In the genomic region with DNA sequence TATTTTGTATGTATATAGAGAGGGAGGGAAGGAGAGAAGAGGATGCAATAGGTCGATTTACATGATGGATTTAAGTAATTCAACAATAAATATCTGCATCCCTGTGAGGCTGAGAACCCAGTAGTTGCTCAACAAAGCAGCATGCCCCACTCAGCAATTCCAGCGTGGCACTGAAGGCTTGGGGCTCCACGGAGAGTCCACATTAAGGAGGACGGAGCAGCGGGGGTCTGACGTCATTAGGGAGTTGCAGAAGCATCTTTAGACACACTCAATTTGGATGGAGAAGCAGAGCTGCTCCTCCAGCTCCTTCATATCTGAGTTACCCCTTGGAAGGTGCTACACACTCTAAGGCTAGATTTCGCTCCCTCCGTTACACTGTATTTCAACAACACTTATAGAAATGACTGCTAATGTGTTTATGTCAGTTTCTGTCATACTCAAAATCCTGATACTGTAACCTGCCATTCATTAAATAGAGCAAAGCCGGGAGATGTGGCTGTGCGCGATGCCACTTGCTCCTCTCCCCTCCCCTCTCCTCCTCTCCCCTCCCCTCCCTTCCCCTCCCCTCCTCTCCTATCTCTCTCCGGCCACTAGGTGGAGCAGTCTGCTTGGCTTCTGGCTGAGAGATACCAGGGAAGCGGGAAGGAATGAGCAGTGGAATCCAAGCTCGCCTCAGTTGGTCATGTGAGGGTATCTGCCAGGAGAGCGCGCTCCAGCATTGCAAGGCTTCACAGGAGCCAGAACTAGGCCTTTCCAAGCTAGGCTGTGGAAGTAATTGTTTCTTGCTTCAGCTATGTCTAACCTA, we compare ENCODE assay signal across 9 mouse cellular contexts. TPM values are rescaled to one million over a fixed set of nuclear protein-coding genes. Genes with fewer than 3 reads are reported as not detected.
DNase-seq lines count a peak whose midpoint lies in the region; ATAC-seq and TF ChIP-seq lines count a peak whose summit lies in the region.
"Had no signal": no experiment of that assay in that cellular context is flagged by ENCODE, and none has a peak within 500 bp of the region (broad histone marks: within the 10 kb centered on the region; RNA-seq: fewer than 3 reads in every experiment).

No protein-coding gene starts in this region.

- no peak overlapping the region for H3K4me2 ChIP-seq in CH12.LX (ENCODE audit: insufficient read depth, low read depth, poor library complexity, severe bottlenecking)
- H3K4me2 ChIP-seq in forebrain, embryonic 12.5 days, result no peak overlapping the region

- intact Hi-C loops in heart, postnatal 36 days (cut with DNase I), result loop anchor here (1.0 to 5.0 kb wide), 4 partner anchors 101 to 323 kb away; no protein-coding TSS in a partner anchor

- peak; percentile 65 for DNase-seq in CH12.LX (ENCODE audit: extremely low read depth)
- DNase-seq in brain, embryonic 18.5 days (ENCODE audit: low read depth, low spot score), result peak; percentile 47
- peak; percentile 59 to 65 for DNase-seq in heart, postnatal 36 days
- DNase-seq in layer of hippocampus, adult 11-12 months (ENCODE audit: low spot score), result peak; percentile 72
- peak; percentile 55 to 58 for DNase-seq in lung, adult 18-20 months
- DNase-seq in ovary, adult 18-20 months (ENCODE audit: low spot score), result peak; percentile 67
- DNase-seq in thymus, postnatal 10 days (ENCODE audit: low spot score in 2 of 2), result peak; percentile 28 to 61

- TF ChIP-seq CTCF in CH12.LX (conservative IDR thresholded peaks at IDR 0.05 in 1 of 2, IDR thresholded peaks at IDR 0.05 in 1 of 2; ENCODE audit: low read depth in 2 of 2, low read length in 2 of 2), result peak in 1 of 2 experiments; percentile 87; a peak in 3 of 4 replicates

- no peak overlapping the region for H3K27ac ChIP-seq in CH12.LX (ENCODE audit: insufficient read depth, low read depth)
- H3K27ac ChIP-seq in forebrain, embryonic 12.5 days, result no peak overlapping the region

- TF ChIP-seq POLR2A in CH12.LX (IDR thresholded peaks at IDR 0.05; ENCODE audit: low read depth, low read length), result no peak

- TF ChIP-seq RAD21 in CH12.LX (IDR thresholded peaks at IDR 0.05; ENCODE audit: low read depth, low read length), result peak; percentile 76

- H3K27me3 ChIP-seq in CH12.LX (replicated peaks), result no peaks in the 10 kb centered on the region
- H3K27me3 ChIP-seq in forebrain, embryonic 12.5 days, result no peaks in the 10 kb centered on the region

- dilution Hi-C loops in CH12.LX (cut with MboI; ENCODE audit: extremely low pct_ligation_motif_present, extremely low pct_unique_long_range_greater_than_20kb, low sequenced_read_pairs), result no loop called here

- no peaks in the 10 kb centered on the region for H3K9me3 ChIP-seq in CH12.LX (replicated peaks; ENCODE audit: low read length)
- H3K9me3 ChIP-seq in forebrain, embryonic 12.5 days, result no peaks in the 10 kb centered on the region

- peak; percentile 89 for ATAC-seq in forebrain, embryonic 12.5 days (ENCODE audit: low FRiP score)

- H3K9ac ChIP-seq in CH12.LX (ENCODE audit: insufficient read depth, low read depth), result no peak overlapping the region
- no peak overlapping the region for H3K9ac ChIP-seq in forebrain, embryonic 12.5 days

- in situ Hi-C loops in CH12.LX (cut with MboI; ENCODE audit: low pct_ligation_motif_present, low pct_unique_long_range_greater_than_20kb, low sequenced_read_pairs), result no loop called here

- H3K4me3 ChIP-seq in CH12.LX (replicated peaks in 1 of 3; ENCODE audit: low read depth in 2 of 3, low read length in 2 of 3, poor library complexity in 1 of 3), result no peak overlapping the region
- no peak overlapping the region for H3K4me3 ChIP-seq in forebrain, embryonic 12.5 days (replicated peaks)
- H3K4me3 ChIP-seq: erythroblast, embryonic 14.5 days had no signal

- H3K79me2 ChIP-seq in CH12.LX (replicated peaks; ENCODE audit: control insufficient read depth, extremely low read depth, insufficient read depth, poor library complexity, severe bottlenecking), result no peaks in the 10 kb centered on the region

- TF ChIP-seq EP300 in CH12.LX (IDR thresholded peaks at IDR 0.05; ENCODE audit: low read length), result no peak

- no peaks in the 10 kb centered on the region for H3K4me1 ChIP-seq in CH12.LX (ENCODE audit: control insufficient read depth in 1 of 2, insufficient read depth in 2 of 2)
- H3K4me1 ChIP-seq in forebrain, embryonic 12.5 days, result no peaks in the 10 kb centered on the region

- no peaks in the 10 kb centered on the region for H3K36me3 ChIP-seq in CH12.LX (replicated peaks in 1 of 2; ENCODE audit: control insufficient read depth in 1 of 2, insufficient read depth in 1 of 2, low read length in 1 of 2)
- H3K36me3 ChIP-seq in forebrain, embryonic 12.5 days (replicated peaks), result no peaks in the 10 kb centered on the region

- WGBS in forebrain, embryonic 12.5 days, result 40% methylated on average over 16 of the region's 16 CpGs

TF ChIP-seq in CH12.LX, 34 proteins besides CTCF, POLR2A, EP300 and RAD21:
- peak; percentile 91 for TF ChIP-seq SMC3 (IDR thresholded peaks at IDR 0.05; ENCODE audit: low read depth, low read length)
- TF ChIP-seq MAZ (IDR thresholded peaks at IDR 0.05; ENCODE audit: low read depth, low read length), result peak; percentile 98
- no peak for TF ChIP-seq MAFK (IDR thresholded peaks at IDR 0.05; ENCODE audit: insufficient replicate concordance, low read length)
- TF ChIP-seq USF1 (IDR thresholded peaks at IDR 0.05; ENCODE audit: low read depth, low read length), result no peak
- TF ChIP-seq MXI1 (IDR thresholded peaks at IDR 0.05; ENCODE audit: low read depth, low read length), result no peak
- TF ChIP-seq ZC3H11A (IDR thresholded peaks at IDR 0.05; ENCODE audit: low read depth, low read length), result no peak; the same call in 1 of the 2 replicates
- TF ChIP-seq IRF4 (IDR thresholded peaks at IDR 0.05; ENCODE audit: low read depth, low read length), result 0 out of 2 replicates have a peak, but pooled peaks have one; percentile 23
- TF ChIP-seq TCF12 (IDR thresholded peaks at IDR 0.05; ENCODE audit: low read depth, low read length), result no peak

RNA-seq across cellular contexts. Expression of a gene that starts 6.3 kb away (rescaled TPM):
- total RNA-seq in CH12.LX (2012; rRNA removed) (not detected in 2 replicates), CH12.LX (2014; rRNA removed) (not detected in 2 replicates)
- polyA plus RNA-seq in CH12.LX (2012; ENCODE audit: insufficient read length, low read depth), result not detected in 2 replicates
- polyA plus RNA-seq in forebrain, embryonic 12.5 days (2016; fragmentation: Nextera tagmentation; extraction: Ambion mirVana), result not detected in 2 replicates
- not detected for total RNA-seq in heart, postnatal 36 days (2021)
- polyA plus RNA-seq: erythroblast, embryonic 14.5 days had no signal

RNA-seq across cellular contexts. Expression of a gene that starts 8.6 kb away (rescaled TPM):
- not detected in 2 replicates for total RNA-seq in CH12.LX (2012; rRNA removed)
- not detected in 2 replicates for total RNA-seq in CH12.LX (2014; rRNA removed)
- not detected in 2 replicates for polyA plus RNA-seq in CH12.LX (2012; ENCODE audit: insufficient read length, low read depth)
- not detected in 2 replicates for polyA plus RNA-seq in forebrain, embryonic 12.5 days (2016; fragmentation: Nextera tagmentation; extraction: Ambion mirVana)
- total RNA-seq in heart, postnatal 36 days (2021), result not detected

RNA-seq across cellular contexts. Expression of a gene that starts 14.2 kb away (rescaled TPM):
- total RNA-seq in CH12.LX (2012; rRNA removed), result not detected in 2 replicates
- total RNA-seq in CH12.LX (2014; rRNA removed), result not detected in 2 replicates
- polyA plus RNA-seq in CH12.LX (2012; ENCODE audit: insufficient read length, low read depth), result not detected in 2 replicates
- polyA plus RNA-seq in forebrain, embryonic 12.5 days (2016; fragmentation: Nextera tagmentation; extraction: Ambion mirVana), result not detected in 2 replicates
- not detected for total RNA-seq in heart, postnatal 36 days (2021)
- polyA plus RNA-seq: erythroblast, embryonic 14.5 days had no signal

RNA-seq across cellular contexts. Expression of a gene that starts 18.8 kb away (rescaled TPM):
- not detected in 2 replicates for total RNA-seq in CH12.LX (2012; rRNA removed)
- total RNA-seq in CH12.LX (2014; rRNA removed), result not detected in 2 replicates
- not detected in 2 replicates for polyA plus RNA-seq in CH12.LX (2012; ENCODE audit: insufficient read length, low read depth)
- polyA plus RNA-seq in forebrain, embryonic 12.5 days (2016; fragmentation: Nextera tagmentation; extraction: Ambion mirVana), result not detected in 2 replicates
- total RNA-seq in heart, postnatal 36 days (2021), result not detected
- polyA plus RNA-seq: erythroblast, embryonic 14.5 days had no signal

RNA-seq across cellular contexts. Expression of a gene that starts 20.6 kb away (rescaled TPM):
- total RNA-seq in CH12.LX (2012; rRNA removed) (not detected in 2 replicates), CH12.LX (2014; rRNA removed) (not detected in 2 replicates)
- polyA plus RNA-seq in CH12.LX (2012; ENCODE audit: insufficient read length, low read depth), result not detected in 2 replicates
- polyA plus RNA-seq in forebrain, embryonic 12.5 days (2016; fragmentation: Nextera tagmentation; extraction: Ambion mirVana), result not detected in 2 replicates
- not detected for total RNA-seq in heart, postnatal 36 days (2021)
- polyA plus RNA-seq: erythroblast, embryonic 14.5 days had no signal
